Mouse (Mus musculus) right cerebral cortex, postnatal 4 days (tissue): ENCODE measurements around the gene Shisal2a.
"Not testable (repeated sequence)": the region's sequence is repeated elsewhere in the genome, so short reads cannot be mapped to it uniquely, and the experiment has no call there.

Experiments used
- DNase-seq: peaks from one replicate; pipeline ENCODE4 v3.0.0-alpha.2; 2022

Gene Shisal2a

GRCm38 (mm10) chr4:108371421-108371820 lies 11.7 kb downstream of the Shisal2a start:
- no peak for DNase-seq

GRCm38 (mm10) chr4:108370409-108370808 lies 12.7 kb downstream of the Shisal2a start:
- no peak for DNase-seq

GRCm38 (mm10) chr4:108369254-108369653 lies 13.9 kb downstream of the Shisal2a start:
- no peak for DNase-seq

GRCm38 (mm10) chr4:108364111-108364476 lies 19.1 kb downstream of the Shisal2a start:
- DNase-seq: no peak

GRCm38 (mm10) chr4:108363355-108364110 lies 19.6 kb downstream of the Shisal2a start:
- no peak for DNase-seq

- DNase-seq: no peak
Measured at GRCm38 (mm10) chr4:108362321-108363261, 20.6 kb downstream of the Shisal2a start.

- peak; percentile 97 for DNase-seq
Measured at GRCm38 (mm10) chr4:108360136-108361055, 22.8 kb downstream of the Shisal2a start.

GRCm38 (mm10) chr4:108358498-108358897 lies 24.7 kb downstream of the Shisal2a start:
- DNase-seq: no peak

- DNase-seq: no peak
Measured at GRCm38 (mm10) chr4:108357458-108357857, 25.7 kb downstream of the Shisal2a start.

- not testable (repeated sequence) for DNase-seq
Measured at GRCm38 (mm10) chr4:108353591-108353990, 29.6 kb downstream of the Shisal2a start.

- DNase-seq: no peak
Measured at GRCm38 (mm10) chr4:108350819-108351218, 32.3 kb downstream of the Shisal2a start.

GRCm38 (mm10) chr4:108349836-108350547 lies 33.2 kb downstream of the Shisal2a start:
- DNase-seq: no peak

GRCm38 (mm10) chr4:108349064-108349463 lies 34.1 kb downstream of the Shisal2a start:
- DNase-seq: no peak

GRCm38 (mm10) chr4:108348256-108348875 lies 34.8 kb downstream of the Shisal2a start:
- no peak for DNase-seq

GRCm38 (mm10) chr4:108347111-108347510 lies 36.0 kb downstream of the Shisal2a start:
- no peak for DNase-seq

GRCm38 (mm10) chr4:108345826-108346225 lies 37.3 kb downstream of the Shisal2a start:
- DNase-seq: no peak

- no peak for DNase-seq
Measured at GRCm38 (mm10) chr4:108344631-108345083, 38.5 kb downstream of the Shisal2a start.

- DNase-seq: peak; percentile 76
Measured at GRCm38 (mm10) chr4:108339277-108339690, 43.9 kb downstream of the Shisal2a start.

- no peak for DNase-seq
Measured at GRCm38 (mm10) chr4:108338811-108339210, 44.3 kb downstream of the Shisal2a start.

GRCm38 (mm10) chr4:108338321-108338733 lies 44.8 kb downstream of the Shisal2a start:
- DNase-seq: no peak

GRCm38 (mm10) chr4:108337817-108338216 lies 45.3 kb downstream of the Shisal2a start:
- no peak for DNase-seq
